Mouse (Mus musculus) embryonic facial prominence, embryonic 15.5 days (tissue): ENCODE data around the gene Kcna3. TPM values are rescaled to one million over a fixed set of nuclear protein-coding genes. Genes with fewer than 3 reads are reported as not detected.

Source experiments
- ATAC-seq: fragments of 200-750 bp; cut with Nextera tagmentation; 2 replicates; pipeline ENCODE4 v1.8.0; 2017; ENCODE audit warnings: low read depth, moderate TSS enrichment; ENCODE audit not compliant: insufficient number of reproducible peaks, low FRiP score, low TSS enrichment
- H3K27ac ChIP-seq: fragments of 300-500 bp; sonication (generic); replicated peaks from 2 replicates; pipeline ENCODE4 v1.5.1; 2015; ENCODE audit warnings: mild to moderate bottlenecking, inconsistent platforms
- H3K27me3 ChIP-seq: fragments of 300-500 bp; sonication (generic); 2 replicates; pipeline ENCODE4 v1.6.1; 2015; ENCODE audit warnings: inconsistent platforms
- H3K36me3 ChIP-seq: fragments of 300-500 bp; sonication (generic); 2 replicates; pipeline ENCODE4 v1.6.1; 2015; ENCODE audit warnings: mild to moderate bottlenecking, inconsistent platforms
- H3K4me1 ChIP-seq: fragments of 300-500 bp; sonication (generic); 2 replicates; pipeline ENCODE4 v1.6.1; 2015; ENCODE audit warnings: inconsistent platforms
- H3K4me2 ChIP-seq: fragments of 300-500 bp; sonication (generic); replicated peaks from 2 replicates; pipeline ENCODE4 v1.6.1; 2015; ENCODE audit warnings: mild to moderate bottlenecking, inconsistent platforms
- H3K4me3 ChIP-seq: fragments of 300-500 bp; sonication (generic); replicated peaks from 2 replicates; pipeline ENCODE4 v1.5.1; 2015; ENCODE audit warnings: mild to moderate bottlenecking, inconsistent platforms
- H3K9ac ChIP-seq: fragments of 300-500 bp; sonication (generic); 2 replicates; pipeline ENCODE4 v1.6.1; 2015; ENCODE audit warnings: inconsistent platforms
- H3K9me3 ChIP-seq: fragments of 300-500 bp; sonication (generic); replicated peaks from 2 replicates; pipeline ENCODE4 v1.6.1; 2016; ENCODE audit warnings: inconsistent platforms
- WGBS: fragments of 180-500 bp; shearing (Covaris S2); methylation state at CpG from one replicate; pipeline ENCODE4 v1.1.7; 2015; 5-methylcytosine and 5-hydroxymethylcytosine counted together
- polyA plus RNA-seq: library from polyadenylated mRNA; unstranded; fragments of >200 nt; fragmentation: Nextera tagmentation; extraction: Ambion mirVana; gene quantifications from 2 replicates; pipeline ENCODE4 v1.2.1, GENCODE M21; 2015

Gene Kcna3
- polyA plus RNA-seq: 1.0 and 1.7 TPM in 2 replicates

DNA sequence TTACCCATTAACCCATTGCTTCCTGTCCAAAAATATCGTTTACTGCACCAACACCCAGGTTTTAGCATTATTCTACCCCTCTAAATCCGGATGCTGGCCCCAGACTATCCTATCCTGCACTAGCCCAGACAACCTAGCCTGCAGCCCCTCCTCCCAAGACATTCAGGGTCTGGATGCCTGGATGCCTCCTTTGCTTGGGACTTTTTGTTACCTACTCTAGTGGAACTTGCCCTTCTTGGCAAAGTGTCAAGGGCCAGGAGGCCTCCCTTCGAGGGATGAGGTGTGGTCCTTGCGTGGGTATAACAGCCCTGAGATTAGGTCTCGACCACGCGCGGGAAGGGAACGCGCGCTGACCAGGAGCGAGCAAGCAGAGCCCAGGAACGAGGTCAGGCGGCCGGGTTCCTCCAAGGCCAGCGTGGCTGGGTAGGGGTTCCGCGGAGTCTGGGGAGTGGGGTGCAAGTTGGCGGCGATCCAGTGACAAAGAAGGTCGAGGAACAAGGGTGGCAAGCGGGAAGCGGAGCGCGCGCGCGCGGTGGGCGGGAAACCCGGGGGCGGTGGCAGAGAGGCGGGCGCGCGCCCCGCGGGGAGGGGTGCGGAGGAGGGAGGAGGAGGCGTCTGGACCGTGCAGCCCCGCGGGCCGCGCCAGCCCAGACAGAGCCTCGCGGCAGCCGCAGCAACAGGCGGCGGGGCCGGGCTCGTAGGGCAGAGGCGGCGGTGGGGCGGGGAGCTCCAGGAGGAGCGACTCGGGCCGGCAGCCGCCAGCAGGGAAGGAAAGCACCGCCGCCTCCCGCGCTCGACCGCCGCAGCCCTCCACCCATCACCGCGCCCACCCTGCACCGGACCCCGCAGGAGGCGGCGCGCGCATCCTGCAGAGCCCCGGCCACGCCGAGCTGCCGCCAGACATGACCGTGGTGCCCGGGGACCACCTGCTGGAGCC lies at the start of gene Kcna3:
Gene Kcna3, plus strand, starts transcription at position 649 of the 937 bp plus-strand sequence.
- under 1% methylated on average over 65 of the region's 80 CpGs for WGBS
- H3K9me3 ChIP-seq: no peaks in the 10 kb centered on the region
- no peaks in the 10 kb centered on the region for H3K36me3 ChIP-seq
- H3K27me3 ChIP-seq: peaks cover 9% of the 10 kb centered on the region; the same call in 1 of the 2 replicates
- peak within 1 kb of the TSS; percentile 26 for H3K9ac ChIP-seq
- H3K4me1 ChIP-seq: peaks cover 15% of the 10 kb centered on the region; the same call in 1 of the 2 replicates
- peak; percentile 93 for ATAC-seq
- H3K4me3 ChIP-seq: peak within 1 kb of the TSS; percentile 63
- peak within 1 kb of the TSS; percentile 93 for H3K4me2 ChIP-seq
- no peak within 1 kb of the TSS for H3K27ac ChIP-seq

DNA sequence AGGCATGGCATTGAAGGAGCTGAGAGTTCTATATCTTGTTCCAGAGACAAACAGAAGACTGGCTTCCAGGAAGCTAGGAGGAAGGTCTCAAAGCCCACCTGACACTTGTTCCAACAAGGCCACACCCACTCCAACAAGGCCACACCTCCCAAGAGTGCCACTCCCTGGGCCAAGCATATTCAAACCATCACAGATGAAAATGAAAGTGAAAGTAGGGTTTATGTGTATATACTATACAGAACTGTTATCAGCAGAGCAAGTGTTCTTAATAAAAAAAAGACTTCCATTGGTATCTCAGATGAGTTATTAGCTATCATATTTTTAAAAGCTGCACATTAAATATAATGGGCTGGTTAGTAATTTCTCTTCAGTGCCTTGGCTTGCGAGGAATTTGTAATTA lies 44.6 kb upstream of the Kcna3 start:
- Histone ChIP-seq H3K27ac (no peak overlapping the region), H3K9ac (no peak overlapping the region), H3K4me1 (no peaks in the 10 kb centered on the region), H3K4me3 (no peak overlapping the region), H3K9me3 (no peaks in the 10 kb centered on the region), H3K4me2 (no peak overlapping the region), H3K27me3 (no peaks in the 10 kb centered on the region), H3K36me3 (no peaks in the 10 kb centered on the region)
- no peak for ATAC-seq
- WGBS: 74% methylated on average over 1 of the region's 1 CpGs

DNA sequence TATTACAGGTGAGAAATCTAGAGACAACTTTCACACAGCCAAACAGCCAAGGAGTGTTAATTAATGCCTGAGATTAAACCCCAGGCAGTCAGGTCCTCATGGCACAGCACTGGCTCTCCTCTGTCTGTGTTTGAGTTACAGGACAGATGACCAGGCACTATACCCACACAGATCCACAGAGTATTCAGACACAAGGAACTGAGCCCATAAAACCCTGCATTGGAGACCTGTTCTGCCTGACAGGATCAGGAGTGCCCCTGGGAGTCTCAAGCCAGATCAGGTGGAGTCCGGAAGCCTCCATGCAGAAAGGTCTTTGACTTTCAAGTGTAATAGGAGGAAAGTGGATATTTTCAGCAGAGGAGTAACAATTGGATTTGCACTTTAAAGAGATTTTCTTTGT lies 40.6 kb upstream of the Kcna3 start:
- no peak for ATAC-seq
- H3K4me1 ChIP-seq: no peaks in the 10 kb centered on the region
- no peaks in the 10 kb centered on the region for H3K27me3 ChIP-seq
- WGBS: 69% methylated on average over 1 of the region's 1 CpGs
- no peak overlapping the region for H3K9ac ChIP-seq
- no peaks in the 10 kb centered on the region for H3K36me3 ChIP-seq
- no peak overlapping the region for H3K4me3 ChIP-seq
- no peaks in the 10 kb centered on the region for H3K9me3 ChIP-seq
- no peak overlapping the region for H3K27ac ChIP-seq
- no peak overlapping the region for H3K4me2 ChIP-seq

DNA sequence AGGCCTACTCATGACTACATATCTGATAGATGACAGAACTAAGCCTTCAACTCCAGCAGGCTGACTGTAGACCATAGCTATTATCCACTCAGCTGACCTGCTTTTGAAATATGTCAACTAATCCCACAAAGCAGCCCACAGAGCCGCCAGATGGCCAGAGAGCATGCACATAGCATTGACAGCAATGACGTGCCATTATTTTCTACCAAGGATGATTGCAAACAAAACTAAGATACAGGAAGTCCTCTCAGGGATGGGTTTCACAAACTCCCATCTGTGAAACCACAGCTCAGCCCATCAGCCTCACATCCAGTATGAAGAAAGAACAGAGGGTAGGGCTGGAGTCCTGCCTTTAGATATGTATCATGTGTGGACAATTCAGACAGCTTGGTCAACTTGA lies 39.8 kb upstream of the Kcna3 start:
- Histone ChIP-seq H3K9me3 (no peaks in the 10 kb centered on the region), H3K4me3 (no peak overlapping the region), H3K36me3 (no peaks in the 10 kb centered on the region), H3K27ac (no peak overlapping the region), H3K9ac (no peak overlapping the region), H3K4me1 (no peaks in the 10 kb centered on the region), H3K27me3 (no peaks in the 10 kb centered on the region), H3K4me2 (no peak overlapping the region)
- 55% methylated on average over 2 of the region's 2 CpGs for WGBS
- ATAC-seq: no peak

DNA sequence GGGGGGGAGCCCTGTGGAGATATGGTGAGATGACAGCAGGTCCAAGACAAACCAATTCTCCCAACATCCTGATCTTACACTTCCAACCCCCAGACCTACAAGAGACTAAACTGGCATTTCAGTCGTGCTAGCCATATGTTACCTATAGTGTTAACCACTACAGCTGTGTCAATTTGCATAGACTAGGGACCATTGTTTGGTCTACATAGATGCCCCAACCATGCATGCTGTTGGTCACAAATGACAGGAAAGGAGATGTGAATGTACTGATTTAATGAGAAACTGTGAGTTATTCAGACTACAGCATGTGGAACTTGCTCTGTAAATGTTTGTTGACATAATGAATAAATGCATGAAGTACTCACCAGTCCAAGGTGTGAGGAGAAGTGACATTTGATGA lies 37.6 kb upstream of the Kcna3 start:
- WGBS: 64% methylated on average over 1 of the region's 1 CpGs
- Histone ChIP-seq H3K9me3 (no peaks in the 10 kb centered on the region), H3K4me1 (no peaks in the 10 kb centered on the region), H3K27ac (no peak overlapping the region), H3K36me3 (no peaks in the 10 kb centered on the region), H3K27me3 (no peaks in the 10 kb centered on the region), H3K9ac (no peak overlapping the region), H3K4me2 (no peak overlapping the region), H3K4me3 (no peak overlapping the region)
- ATAC-seq: no peak

DNA sequence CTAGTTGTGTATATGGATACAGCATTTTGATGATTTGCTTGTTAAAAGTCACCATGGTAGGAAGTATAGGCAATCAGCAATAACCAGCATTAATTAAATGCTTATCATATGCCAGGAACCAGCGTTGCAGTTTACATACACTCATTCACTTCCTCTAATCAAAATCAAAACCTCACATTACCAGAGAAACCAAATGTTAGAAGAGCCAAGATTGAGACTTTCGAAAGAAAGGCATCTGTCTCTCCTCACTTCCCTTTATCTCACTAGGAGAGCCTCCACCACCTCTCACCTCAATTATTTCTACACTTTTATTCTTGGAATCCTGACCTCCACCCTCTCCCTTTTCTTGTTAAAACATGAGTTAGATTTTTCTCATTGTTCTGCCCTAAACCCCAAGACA lies 35.8 kb upstream of the Kcna3 start:
- no peaks in the 10 kb centered on the region for H3K4me1 ChIP-seq
- H3K9me3 ChIP-seq: no peaks in the 10 kb centered on the region
- no peak for ATAC-seq
- H3K4me3 ChIP-seq: no peak overlapping the region
- H3K27me3 ChIP-seq: no peaks in the 10 kb centered on the region
- no peak overlapping the region for H3K4me2 ChIP-seq
- H3K27ac ChIP-seq: no peak overlapping the region
- H3K36me3 ChIP-seq: no peaks in the 10 kb centered on the region
- no peak overlapping the region for H3K9ac ChIP-seq
- 68% methylated on average over 2 of the region's 2 CpGs for WGBS

DNA sequence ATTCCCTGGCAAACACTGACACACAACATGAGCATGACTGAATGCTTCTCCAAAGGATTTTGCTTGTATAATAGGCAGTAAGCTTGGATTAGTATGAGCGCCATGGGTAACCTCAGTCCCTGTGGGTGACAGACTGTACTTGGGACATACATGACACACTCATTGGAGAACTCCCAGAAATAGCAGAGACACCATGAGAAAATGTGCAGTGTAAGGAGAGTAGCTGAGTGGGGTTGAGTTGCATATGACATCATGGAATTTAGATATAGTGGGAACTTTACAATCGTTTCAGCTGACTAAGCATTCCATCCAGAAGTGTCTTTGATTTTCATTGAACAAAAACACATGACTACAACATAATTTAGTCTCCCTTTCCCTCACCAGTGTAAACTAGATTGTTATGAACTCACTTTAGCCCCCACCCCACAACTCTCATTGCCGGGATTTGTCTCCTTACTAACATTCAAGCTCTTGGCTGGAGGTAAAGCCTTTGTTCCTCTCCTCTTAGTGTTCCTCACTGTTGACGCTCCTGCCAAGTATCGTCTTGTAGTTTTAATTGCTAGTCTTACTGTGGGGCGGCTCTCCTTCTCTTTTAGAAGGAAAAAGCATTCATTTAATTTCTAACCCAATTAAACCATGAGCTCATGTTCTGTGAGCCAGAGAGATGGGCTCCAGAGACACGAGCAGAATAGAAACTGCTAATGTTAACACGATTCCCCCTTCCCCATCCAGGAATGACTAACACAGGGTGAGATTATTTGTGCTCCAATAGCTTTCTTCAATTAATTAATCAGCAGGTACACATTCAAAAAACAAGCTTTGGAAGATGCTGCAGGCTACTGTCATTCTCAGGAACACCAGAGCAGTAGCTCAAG lies 33.5 kb upstream of the Kcna3 start:
- ATAC-seq: no peak
- H3K27me3 ChIP-seq: no peaks in the 10 kb centered on the region
- H3K4me2 ChIP-seq: no peak overlapping the region
- no peaks in the 10 kb centered on the region for H3K36me3 ChIP-seq
- H3K9me3 ChIP-seq: no peaks in the 10 kb centered on the region
- H3K4me3 ChIP-seq: no peak overlapping the region
- no peaks in the 10 kb centered on the region for H3K4me1 ChIP-seq
- no peak overlapping the region for H3K9ac ChIP-seq
- no peak overlapping the region for H3K27ac ChIP-seq
- WGBS: 58% methylated on average over 8 of the region's 8 CpGs

DNA sequence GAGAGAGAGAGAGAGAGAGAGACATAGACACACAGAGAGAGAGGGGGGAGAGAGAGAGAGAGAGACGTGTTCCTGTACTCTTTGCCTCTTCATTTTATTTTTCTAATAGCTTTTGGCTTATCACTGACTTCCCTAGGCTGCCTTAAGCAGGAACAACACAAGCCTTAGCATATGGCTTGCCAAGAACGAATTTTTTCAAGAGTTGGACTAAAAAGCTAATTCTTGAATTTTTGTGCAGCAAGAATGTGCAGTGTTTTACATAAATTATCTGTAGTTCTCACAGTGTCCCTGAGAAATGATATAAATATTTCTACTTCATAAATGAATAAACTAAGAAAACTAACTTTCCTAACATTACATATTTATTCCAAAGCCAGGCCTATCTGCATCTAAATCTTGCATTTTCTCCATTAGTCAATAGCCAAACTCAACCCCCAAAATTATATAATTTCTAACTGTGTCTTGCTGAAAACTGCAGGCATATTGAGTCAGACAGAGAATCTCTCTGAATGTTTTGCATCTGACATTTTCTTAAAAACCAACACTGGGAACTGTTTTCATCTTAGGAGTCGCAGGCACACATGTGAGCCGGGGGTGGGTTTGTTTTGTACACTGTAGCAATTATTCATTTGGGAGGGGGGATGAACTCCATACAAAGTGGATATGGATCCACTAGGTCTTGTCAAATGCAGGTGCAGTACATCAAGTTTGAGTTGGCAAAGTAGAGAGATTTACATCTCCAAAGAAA lies 26.5 kb upstream of the Kcna3 start:
- no peak overlapping the region for H3K4me3 ChIP-seq
- no peaks in the 10 kb centered on the region for H3K36me3 ChIP-seq
- 73% methylated on average over 4 of the region's 4 CpGs for WGBS
- H3K9me3 ChIP-seq: no peaks in the 10 kb centered on the region
- no peaks in the 10 kb centered on the region for H3K4me1 ChIP-seq
- no peak for ATAC-seq
- no peaks in the 10 kb centered on the region for H3K27me3 ChIP-seq
- no peak overlapping the region for H3K4me2 ChIP-seq
- no peak overlapping the region for H3K9ac ChIP-seq
- no peak overlapping the region for H3K27ac ChIP-seq

DNA sequence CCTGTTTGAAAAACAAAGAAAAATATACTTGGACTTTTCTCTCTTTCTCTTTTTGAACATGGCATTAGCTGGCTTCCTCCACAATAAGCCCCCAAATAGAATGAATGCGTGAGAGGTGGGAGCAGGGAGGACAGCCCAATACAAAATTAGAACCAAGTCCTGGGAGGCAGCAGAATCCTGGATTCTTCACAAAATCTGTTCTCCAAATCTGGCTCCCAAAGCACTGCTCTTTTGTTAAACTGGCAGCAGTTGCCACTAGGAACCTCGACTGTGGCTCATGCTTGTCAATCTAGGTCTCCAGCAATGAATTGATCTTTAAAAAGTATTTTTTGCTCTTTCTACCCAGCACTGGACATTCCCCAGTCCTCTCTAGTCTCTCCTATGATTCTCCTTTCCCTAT lies 17.7 kb upstream of the Kcna3 start:
- Histone ChIP-seq H3K36me3 (no peaks in the 10 kb centered on the region), H3K4me3 (no peak overlapping the region), H3K4me1 (no peaks in the 10 kb centered on the region), H3K27me3 (no peaks in the 10 kb centered on the region), H3K27ac (no peak overlapping the region), H3K9ac (no peak overlapping the region), H3K9me3 (no peaks in the 10 kb centered on the region), H3K4me2 (no peak overlapping the region)
- WGBS: 46% methylated on average over 2 of the region's 2 CpGs
- ATAC-seq: no peak

DNA sequence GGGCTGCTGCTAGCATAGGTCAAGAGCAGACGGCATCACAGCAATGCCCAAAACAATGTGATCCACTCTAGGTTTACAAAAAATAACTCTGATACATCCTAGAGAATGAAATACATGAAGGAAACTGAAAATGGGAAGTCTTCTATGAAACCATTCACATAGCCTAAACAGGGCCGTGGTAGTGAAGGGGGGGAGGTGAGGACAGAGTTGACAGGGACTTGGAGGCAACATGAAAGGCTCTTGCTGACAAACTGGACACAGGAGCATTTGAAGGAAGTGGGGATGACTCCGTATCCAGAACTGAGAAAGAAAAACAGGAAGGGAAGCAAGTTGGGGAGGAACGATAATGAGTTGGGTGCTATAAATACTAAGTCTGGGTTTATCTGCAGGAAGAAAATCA lies 4.4 kb upstream of the Kcna3 start:
- ATAC-seq: no peak
- Histone ChIP-seq H3K27ac (no peak overlapping the region), H3K9ac (no peak overlapping the region), H3K27me3 (no peaks in the 10 kb centered on the region), H3K4me3 (no peak overlapping the region), H3K4me2 (no peak overlapping the region), H3K36me3 (no peaks in the 10 kb centered on the region), H3K4me1 (peaks cover 6% of the 10 kb centered on the region; the same call in 1 of the 2 replicates), H3K9me3 (no peaks in the 10 kb centered on the region)
- WGBS: 65% methylated on average over 4 of the region's 4 CpGs

DNA sequence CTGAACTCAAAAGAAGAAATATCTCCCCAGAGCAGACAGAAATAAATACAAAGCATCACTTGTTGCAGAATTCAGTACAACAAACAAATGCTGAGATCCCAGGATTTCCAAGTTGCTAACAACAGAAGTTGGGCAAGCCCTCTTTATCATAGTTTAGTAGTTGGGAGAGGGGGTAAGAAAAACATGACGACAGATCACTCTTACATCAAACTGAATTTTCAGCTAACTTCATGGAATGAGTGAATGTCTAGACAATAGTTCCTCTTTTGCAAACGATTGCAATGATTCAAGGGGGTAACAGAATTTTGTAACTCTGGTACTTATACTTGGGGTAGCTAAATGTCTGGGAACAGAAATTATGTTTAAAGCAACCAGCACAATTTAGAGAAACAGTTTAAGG lies 1.2 kb upstream of the Kcna3 start:
- no peaks in the 10 kb centered on the region for H3K36me3 ChIP-seq
- WGBS: 52% methylated on average over 2 of the region's 2 CpGs
- H3K27ac ChIP-seq: no peak overlapping the region
- peaks cover 9% of the 10 kb centered on the region; the same call in 1 of the 2 replicates for H3K27me3 ChIP-seq
- no peak overlapping the region for H3K9ac ChIP-seq
- ATAC-seq: no peak
- H3K4me3 ChIP-seq: no peak overlapping the region
- no peaks in the 10 kb centered on the region for H3K9me3 ChIP-seq
- H3K4me1 ChIP-seq: peaks cover 15% of the 10 kb centered on the region; the same call in 1 of the 2 replicates
- H3K4me2 ChIP-seq: no peak overlapping the region
